Mouse (Mus musculus) forebrain, embryonic 16.5 days (tissue): ENCODE measurements around the gene Prss44. TPM values are rescaled to one million over a fixed set of nuclear protein-coding genes. Genes with fewer than 3 reads are reported as not detected.

ENCODE experiments used
- ATAC-seq: fragments of 200-750 bp; cut with Nextera tagmentation; 2 replicates; pipeline ENCODE4 v1.8.0; 2017; ENCODE audit warnings: mild to moderate bottlenecking, moderate library complexity
- H3K27ac ChIP-seq: fragments of 300-500 bp; sonication (generic); 2 replicates; pipeline ENCODE4 v1.5.1; 2014; ENCODE audit warnings: low read length, control low read depth
- H3K27me3 ChIP-seq: fragments of 300-500 bp; sonication (generic); replicated peaks from 2 replicates; pipeline ENCODE4 v1.6.1; 2014; ENCODE audit warnings: low read length; ENCODE audit not compliant: control insufficient read depth, insufficient read depth
- H3K36me3 ChIP-seq: fragments of 300-500 bp; sonication (generic); 2 replicates; pipeline ENCODE4 v1.6.1; 2014; ENCODE audit not compliant: control insufficient read depth, insufficient read depth
- H3K4me1 ChIP-seq: fragments of 300-500 bp; sonication (generic); replicated peaks from 2 replicates; pipeline ENCODE4 v1.6.1; 2014; ENCODE audit warnings: low read length; ENCODE audit not compliant: control insufficient read depth, insufficient read depth
- H3K4me2 ChIP-seq: fragments of 300-500 bp; sonication (generic); 2 replicates; pipeline ENCODE4 v1.6.1; 2014; ENCODE audit warnings: mild to moderate bottlenecking, low read length, control low read depth
- H3K4me3 ChIP-seq: fragments of 300-500 bp; sonication (generic); replicated peaks from 2 replicates; pipeline ENCODE4 v1.5.1; 2014; ENCODE audit warnings: mild to moderate bottlenecking, low read length, control low read depth
- H3K9ac ChIP-seq: fragments of 300-500 bp; sonication (generic); replicated peaks from 2 replicates; pipeline ENCODE4 v1.6.1; 2014; ENCODE audit warnings: low read depth, low read length, control low read depth
- H3K9me3 ChIP-seq: fragments of 300-500 bp; sonication (generic); 2 replicates; pipeline ENCODE4 v1.6.1; 2016; ENCODE audit warnings: low read length; ENCODE audit not compliant: control insufficient read depth
- WGBS: fragments of 180-500 bp; shearing (Covaris S2); extraction: QIAGEN DNeasy Blood & Tissue Kit; methylation state at CpG from one replicate; pipeline ENCODE4 v1.1.7; 2014; 5-methylcytosine and 5-hydroxymethylcytosine counted together
- polyA plus RNA-seq: library from polyadenylated mRNA; unstranded; fragments of >200 nt; fragmentation: Nextera tagmentation; extraction: Ambion mirVana; gene quantifications from 2 replicates; pipeline ENCODE4 v1.2.1, GENCODE M21; 2015

The Prss44 gene
- polyA plus RNA-seq, 1 experiment from 2014 or later = not detected

GRCm38 (mm10) chr9:110825426-110825825 lies 11.6 kb downstream of the Prss44 start:
- H3K9ac ChIP-seq = no peak overlapping the region
- 63% methylated on average over 4 of the region's 4 CpGs for WGBS
- H3K27ac ChIP-seq = no peak overlapping the region
- no peaks in the 10 kb centered on the region for H3K27me3 ChIP-seq
- no peak for ATAC-seq
- no peak overlapping the region for H3K4me2 ChIP-seq
- no peak overlapping the region for H3K4me3 ChIP-seq
- no peaks in the 10 kb centered on the region for H3K36me3 ChIP-seq
- no peaks in the 10 kb centered on the region for H3K9me3 ChIP-seq
- H3K4me1 ChIP-seq = no peaks in the 10 kb centered on the region

DNA sequence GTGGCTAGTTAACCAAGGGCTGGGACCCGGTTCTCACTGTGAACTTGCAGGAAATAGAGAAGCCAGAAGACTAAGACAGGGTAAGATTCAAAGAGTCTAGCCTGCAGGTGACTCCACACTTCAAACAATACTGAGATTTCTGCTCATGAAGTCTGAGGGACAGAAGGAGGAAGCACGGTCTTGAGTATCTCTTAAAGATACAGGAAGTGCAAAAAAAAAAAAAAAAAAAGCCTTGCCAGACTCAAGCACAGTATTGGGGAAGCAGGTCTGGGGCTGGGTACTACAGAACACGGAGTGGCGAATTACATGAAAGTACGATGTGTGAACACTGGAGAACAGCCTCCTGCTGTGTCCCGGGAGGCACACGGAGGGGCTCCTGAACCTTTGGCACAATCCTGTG lies 12.0 kb downstream of the Prss44 start:
- no peaks in the 10 kb centered on the region for H3K4me1 ChIP-seq

GRCm38 (mm10) chr9:110826390-110826789 lies 12.6 kb downstream of the Prss44 start, which contains the start of gene Prss43:
Prss43 (plus strand) TSS chr9:110826690.
- WGBS = 79% methylated on average over 3 of the region's 3 CpGs
- H3K4me2 ChIP-seq = no peak within 1 kb of the TSS
- ATAC-seq = no peak
- H3K4me3 ChIP-seq = no peak within 1 kb of the TSS
- H3K9ac ChIP-seq = no peak within 1 kb of the TSS
- no peaks in the 10 kb centered on the region for H3K36me3 ChIP-seq
- no peak within 1 kb of the TSS for H3K27ac ChIP-seq
- H3K9me3 ChIP-seq = no peaks in the 10 kb centered on the region
- H3K4me1 ChIP-seq = no peaks in the 10 kb centered on the region
- no peaks in the 10 kb centered on the region for H3K27me3 ChIP-seq

More for the DNA sequence above, 12.0 kb downstream of the Prss44 start:
- Histone ChIP-seq H3K4me2 (no peak overlapping the region), H3K9ac (no peak overlapping the region), H3K9me3 (no peaks in the 10 kb centered on the region), H3K36me3 (no peaks in the 10 kb centered on the region), H3K27me3 (no peaks in the 10 kb centered on the region), H3K27ac (no peak overlapping the region), H3K4me3 (no peak overlapping the region)
- no peak for ATAC-seq
- 75% methylated on average over 7 of the region's 7 CpGs for WGBS

DNA sequence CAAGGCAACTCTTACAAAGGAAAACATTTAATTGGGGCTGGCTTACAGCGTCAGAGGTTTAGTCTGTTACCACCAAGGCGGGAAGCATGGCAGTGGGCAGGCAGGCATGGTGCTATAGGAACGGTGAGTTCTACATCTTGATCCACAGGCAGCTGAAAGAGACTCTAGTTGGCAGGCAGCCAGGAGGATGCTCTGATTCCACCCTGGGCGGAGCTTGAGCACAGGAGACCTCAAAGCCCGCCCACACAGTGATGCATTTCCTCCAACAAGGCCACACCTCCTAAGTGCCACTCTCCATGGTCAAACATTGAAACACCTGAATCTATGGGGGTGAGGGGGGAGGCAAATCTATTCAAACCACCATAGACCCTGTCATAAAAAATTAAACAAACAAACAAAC lies 19.2 kb downstream of the Prss44 start:
- Histone ChIP-seq H3K27ac (no peak overlapping the region), H3K4me2 (no peak overlapping the region), H3K36me3 (no peaks in the 10 kb centered on the region), H3K4me3 (no peak overlapping the region), H3K9ac (no peak overlapping the region), H3K9me3 (no peaks in the 10 kb centered on the region), H3K4me1 (no peaks in the 10 kb centered on the region), H3K27me3 (no peaks in the 10 kb centered on the region)
- WGBS = 69% methylated on average over 5 of the region's 5 CpGs
- ATAC-seq = no peak

DNA sequence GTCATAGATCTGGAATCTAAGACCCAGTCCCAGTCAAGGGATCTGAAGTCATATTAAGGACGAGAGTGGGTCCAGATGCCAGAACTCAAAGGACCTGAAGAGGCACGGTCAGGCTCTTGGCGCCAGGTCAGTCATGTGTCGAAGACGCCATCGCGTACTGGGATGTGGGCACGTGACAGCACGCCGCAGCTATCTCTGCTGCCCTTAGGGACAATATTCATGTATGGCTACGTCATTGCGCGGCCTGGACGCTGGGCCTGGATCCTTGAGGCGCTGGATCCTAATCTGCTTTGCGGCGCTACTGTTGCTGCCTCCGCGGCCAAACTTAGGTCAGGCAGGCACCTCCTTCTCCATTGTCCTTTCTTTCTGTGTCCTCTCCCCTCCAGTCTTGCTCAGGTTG lies 20.6 kb downstream of the Prss44 start, which contains the start of gene Prss45:
Gene Prss45 (plus strand): TSS at position 178 of the 400 bp plus-strand sequence.
- no peaks in the 10 kb centered on the region for H3K9me3 ChIP-seq
- H3K9ac ChIP-seq = no peak within 1 kb of the TSS
- no peak within 1 kb of the TSS for H3K4me3 ChIP-seq
- WGBS = 79% methylated on average over 19 of the region's 19 CpGs
- H3K27ac ChIP-seq = no peak within 1 kb of the TSS
- H3K4me2 ChIP-seq = no peak within 1 kb of the TSS
- no peak for ATAC-seq
- no peaks in the 10 kb centered on the region for H3K27me3 ChIP-seq
- no peaks in the 10 kb centered on the region for H3K36me3 ChIP-seq
- H3K4me1 ChIP-seq = no peaks in the 10 kb centered on the region

DNA sequence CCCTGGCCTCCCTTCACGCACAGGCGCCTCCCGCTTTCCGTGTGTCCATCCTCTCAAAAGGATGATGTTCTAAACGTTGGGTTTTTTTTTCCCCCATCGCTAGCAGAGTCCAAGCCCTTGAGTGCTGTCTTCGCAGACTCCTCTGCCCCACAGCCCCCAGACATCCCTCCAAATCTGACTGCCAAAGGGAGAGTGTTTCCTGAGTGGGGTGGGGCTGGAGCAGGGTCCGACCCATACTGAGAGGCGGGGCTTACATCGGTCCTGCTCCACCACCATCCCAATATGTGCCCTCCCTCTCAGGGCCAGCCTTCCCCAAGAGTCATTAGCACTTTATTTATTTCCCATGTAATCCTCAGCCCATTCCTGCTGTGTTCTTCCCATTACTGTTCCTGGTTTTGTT lies 21.2 kb downstream of the Prss44 start:
- ATAC-seq = no peak
- no peak overlapping the region for H3K27ac ChIP-seq
- H3K9me3 ChIP-seq = no peaks in the 10 kb centered on the region
- H3K9ac ChIP-seq = no peak overlapping the region
- H3K4me3 ChIP-seq = no peak overlapping the region
- H3K4me2 ChIP-seq = no peak overlapping the region
- H3K36me3 ChIP-seq = no peaks in the 10 kb centered on the region
- 40% methylated on average over 10 of the region's 10 CpGs for WGBS
- H3K27me3 ChIP-seq = no peaks in the 10 kb centered on the region
- no peaks in the 10 kb centered on the region for H3K4me1 ChIP-seq

- H3K27ac ChIP-seq = no peak overlapping the region
- 53% methylated on average over 2 of the region's 2 CpGs for WGBS
These were observed 22.3 kb downstream of the Prss44 start for GRCm38 (mm10) chr9:110836112-110836511.

GRCm38 (mm10) chr9:110840905-110841304 lies 27.1 kb downstream of the Prss44 start:
- no peaks in the 10 kb centered on the region for H3K4me1 ChIP-seq
- no peaks in the 10 kb centered on the region for H3K36me3 ChIP-seq
- 88% methylated on average over 6 of the region's 6 CpGs for WGBS
- H3K27ac ChIP-seq = no peak overlapping the region
- H3K4me2 ChIP-seq = no peak overlapping the region
- H3K9ac ChIP-seq = no peak overlapping the region
- H3K27me3 ChIP-seq = no peaks in the 10 kb centered on the region
- no peaks in the 10 kb centered on the region for H3K9me3 ChIP-seq
- no peak for ATAC-seq
- no peak overlapping the region for H3K4me3 ChIP-seq

More at GRCm38 (mm10) chr9:110836112-110836511, 22.3 kb downstream of the Prss44 start:
- ATAC-seq = no peak
- Histone ChIP-seq H3K9ac (no peak overlapping the region), H3K36me3 (no peaks in the 10 kb centered on the region), H3K4me2 (no peak overlapping the region), H3K4me3 (no peak overlapping the region), H3K9me3 (no peaks in the 10 kb centered on the region), H3K4me1 (no peaks in the 10 kb centered on the region), H3K27me3 (no peaks in the 10 kb centered on the region)

DNA sequence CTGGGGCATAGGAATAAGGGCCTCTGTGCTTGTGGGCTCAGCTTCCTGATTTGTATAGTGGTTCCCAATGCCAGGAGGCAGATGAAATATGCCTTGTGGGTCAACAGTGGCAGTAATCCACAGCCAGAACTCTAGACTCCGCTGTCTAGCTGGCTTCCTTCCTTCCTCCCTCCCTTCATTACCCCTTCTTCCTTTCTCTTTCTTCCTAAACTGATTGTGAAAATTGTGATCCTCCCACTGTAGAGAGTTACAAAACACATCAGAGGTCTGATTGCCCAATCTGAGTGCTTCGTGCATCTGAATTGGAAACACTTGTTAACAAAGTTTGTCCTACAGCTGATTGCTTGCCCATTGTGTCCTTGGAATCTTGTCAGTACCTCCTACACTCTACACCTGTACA lies 27.6 kb downstream of the Prss44 start:
- Histone ChIP-seq H3K27me3 (no peaks in the 10 kb centered on the region), H3K9me3 (no peaks in the 10 kb centered on the region), H3K27ac (no peak overlapping the region), H3K9ac (no peak overlapping the region), H3K4me2 (no peak overlapping the region), H3K4me3 (no peak overlapping the region), H3K36me3 (no peaks in the 10 kb centered on the region), H3K4me1 (no peaks in the 10 kb centered on the region)
- no peak for ATAC-seq
- 88% methylated on average over 2 of the region's 2 CpGs for WGBS

GRCm38 (mm10) chr9:110844206-110844605 lies 30.4 kb downstream of the Prss44 start, which contains the start of gene Prss46:
Prss46 (plus strand) TSS chr9:110844506.
- no peak within 1 kb of the TSS for H3K27ac ChIP-seq
- no peak within 1 kb of the TSS for H3K4me2 ChIP-seq
- no peaks in the 10 kb centered on the region for H3K4me1 ChIP-seq
- no peaks in the 10 kb centered on the region for H3K36me3 ChIP-seq
- ATAC-seq = no peak
- H3K4me3 ChIP-seq = no peak within 1 kb of the TSS
- no peak within 1 kb of the TSS for H3K9ac ChIP-seq
- H3K9me3 ChIP-seq = no peaks in the 10 kb centered on the region
- WGBS = 92% methylated on average over 10 of the region's 10 CpGs
- no peaks in the 10 kb centered on the region for H3K27me3 ChIP-seq
